Mouse (Mus musculus) lung, embryonic 14.5 days (tissue): Measurements from ENCODE around the gene Slc4a11. TPM values are rescaled to one million over a fixed set of nuclear protein-coding genes. Genes with fewer than 3 reads are reported as not detected.
"Not testable (repeated sequence)": the region's sequence is repeated elsewhere in the genome, so short reads cannot be mapped to it uniquely, and the experiment has no call there.

Experiments
- ATAC-seq: fragments of 200-750 bp; cut with Nextera tagmentation; 2 replicates; pipeline ENCODE4 v1.8.0; 2017; ENCODE audit warnings: mild to moderate bottlenecking, moderate TSS enrichment, moderate library complexity; ENCODE audit not compliant: insufficient read depth
- DNase-seq: peaks from one replicate; pipeline ENCODE4 v3.0.0-alpha.2; 2015
- H3K27ac ChIP-seq: fragments of 300-500 bp; sonication (generic); 2 replicates; pipeline ENCODE4 v1.5.1; 2014; ENCODE audit warnings: low read depth, mild to moderate bottlenecking, moderate library complexity
- H3K27me3 ChIP-seq: fragments of 300-500 bp; sonication (generic); 2 replicates; pipeline ENCODE4 v1.6.1; 2014; ENCODE audit warnings: low read length, control low read depth; ENCODE audit not compliant: insufficient read depth
- H3K36me3 ChIP-seq: fragments of 300-500 bp; sonication (generic); 2 replicates; pipeline ENCODE4 v1.6.1; 2014; ENCODE audit warnings: control low read depth; ENCODE audit not compliant: insufficient read depth
- H3K4me1 ChIP-seq: fragments of 300-500 bp; sonication (generic); 2 replicates; pipeline ENCODE4 v1.6.1; 2014; ENCODE audit warnings: antibody characterized with exemption, control low read depth; ENCODE audit not compliant: insufficient read depth
- H3K4me2 ChIP-seq: fragments of 300-500 bp; sonication (generic); 2 replicates; pipeline ENCODE4 v1.6.1; 2014; ENCODE audit warnings: mild to moderate bottlenecking
- H3K4me3 ChIP-seq: fragments of 300-500 bp; sonication (generic); 2 replicates; pipeline ENCODE4 v1.5.1; 2014; ENCODE audit warnings: low read depth, low read length
- H3K9ac ChIP-seq: fragments of 300-500 bp; sonication (generic); 2 replicates; pipeline ENCODE4 v1.6.1; 2014
- H3K9me3 ChIP-seq: fragments of 300-500 bp; sonication (generic); 2 replicates; pipeline ENCODE4 v1.6.1; 2016; ENCODE audit warnings: low read depth, low read length, control low read depth
- CTCF ChIP-seq: IDR thresholded peaks from 2 replicates; pipeline ENCODE4 v1.5.1; 2016; ENCODE audit warnings: antibody characterized with exemption, low read depth
- WGBS: fragments of 180-500 bp; shearing (Covaris S2); extraction: QIAGEN DNeasy Blood & Tissue Kit; methylation state at CpG from one replicate; pipeline ENCODE4 v1.1.7; 2014; 5-methylcytosine and 5-hydroxymethylcytosine counted together
- polyA plus RNA-seq: library from polyadenylated mRNA; unstranded; fragments of >200 nt; fragmentation: Nextera tagmentation; extraction: Ambion mirVana; gene quantifications from 2 replicates; pipeline ENCODE4 v1.2.1, GENCODE M21; 2014

Slc4a11 gene
- polyA plus RNA-seq, 1 experiment from 2014 or later, result 0.78 TPM

DNA sequence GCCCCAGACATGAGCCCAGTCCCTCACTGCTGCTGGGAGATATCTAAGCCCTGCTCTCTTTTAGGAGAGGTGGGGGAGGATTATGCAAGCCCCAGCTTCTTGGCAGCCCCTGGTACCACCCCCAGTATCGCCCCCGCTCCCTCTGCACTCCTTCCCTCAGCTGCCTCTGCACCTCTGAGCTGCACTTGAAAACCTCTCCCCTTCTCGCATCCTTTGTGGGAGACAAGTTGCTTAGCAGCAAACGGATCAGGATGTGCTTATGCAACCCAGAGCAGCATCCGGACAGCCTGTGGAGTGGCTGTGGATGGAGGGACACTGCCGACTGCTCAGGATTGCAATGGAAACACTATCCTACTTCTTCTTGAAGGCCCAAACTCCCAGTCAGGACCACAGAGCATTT, 39.8 kb downstream of the Slc4a11 start:
- no peak overlapping the region for H3K4me2 ChIP-seq
- no peaks in the 10 kb centered on the region for H3K27me3 ChIP-seq
- no peak for DNase-seq
- no peak overlapping the region for H3K9ac ChIP-seq
- H3K27ac ChIP-seq, result no peak overlapping the region
- H3K4me3 ChIP-seq, result no peak overlapping the region
- ATAC-seq, result no peak
- peaks cover 89% of the 10 kb centered on the region for H3K36me3 ChIP-seq
- no peaks in the 10 kb centered on the region for H3K9me3 ChIP-seq
- TF ChIP-seq CTCF, result no peak
- no peaks in the 10 kb centered on the region for H3K4me1 ChIP-seq
- WGBS, result 86% methylated on average over 6 of the region's 6 CpGs

GRCm38 (mm10) chr2:130656536-130656935, 40.8 kb downstream of the Slc4a11 start:
- no peak for TF ChIP-seq CTCF
- H3K9ac ChIP-seq, result no peak overlapping the region
- H3K4me1 ChIP-seq, result no peaks in the 10 kb centered on the region
- 92% methylated on average over 9 of the region's 9 CpGs for WGBS
- no peak for DNase-seq
- no peak overlapping the region for H3K4me3 ChIP-seq
- H3K27ac ChIP-seq, result no peak overlapping the region
- no peak for ATAC-seq
- H3K4me2 ChIP-seq, result no peak overlapping the region
- peaks cover 80% of the 10 kb centered on the region for H3K36me3 ChIP-seq
- H3K27me3 ChIP-seq, result no peaks in the 10 kb centered on the region
- H3K9me3 ChIP-seq, result no peaks in the 10 kb centered on the region

GRCm38 (mm10) chr2:130655660-130656339, 41.5 kb downstream of the Slc4a11 start:
- TF ChIP-seq CTCF, result no peak
- Histone ChIP-seq H3K4me3 (no peak overlapping the region), H3K4me2 (no peak overlapping the region), H3K9ac (no peak overlapping the region), H3K36me3 (peaks cover 76% of the 10 kb centered on the region), H3K4me1 (no peaks in the 10 kb centered on the region), H3K27ac (no peak overlapping the region), H3K27me3 (no peaks in the 10 kb centered on the region), H3K9me3 (no peaks in the 10 kb centered on the region)
- DNase-seq, result no peak
- no peak for ATAC-seq
- 87% methylated on average over 6 of the region's 6 CpGs for whole genome bisulfite sequencing

GRCm38 (mm10) chr2:130653760-130654159, 43.6 kb downstream of the Slc4a11 start:
- no peaks in the 10 kb centered on the region for H3K27me3 ChIP-seq
- no peak overlapping the region for H3K4me3 ChIP-seq
- TF ChIP-seq CTCF, result no peak
- H3K27ac ChIP-seq, result no peak overlapping the region
- no peak overlapping the region for H3K4me2 ChIP-seq
- ATAC-seq (no peak), DNase-seq (no peak)
- H3K9me3 ChIP-seq, result no peaks in the 10 kb centered on the region
- WGBS, result 57% methylated on average over 1 of the region's 1 CpGs
- no peaks in the 10 kb centered on the region for H3K4me1 ChIP-seq
- H3K9ac ChIP-seq, result no peak overlapping the region
- H3K36me3 ChIP-seq, result peaks cover 68% of the 10 kb centered on the region

GRCm38 (mm10) chr2:130653303-130653702, 44.0 kb downstream of the Slc4a11 start:
- no peak overlapping the region for H3K4me3 ChIP-seq
- H3K9me3 ChIP-seq, result no peaks in the 10 kb centered on the region
- H3K27me3 ChIP-seq, result no peaks in the 10 kb centered on the region
- ATAC-seq (no peak), DNase-seq (no peak)
- H3K36me3 ChIP-seq, result peaks cover 64% of the 10 kb centered on the region
- H3K9ac ChIP-seq, result no peak overlapping the region
- WGBS, result 94% methylated on average over 2 of the region's 2 CpGs
- H3K27ac ChIP-seq, result no peak overlapping the region
- no peak for TF ChIP-seq CTCF
- H3K4me2 ChIP-seq, result no peak overlapping the region
- H3K4me1 ChIP-seq, result no peaks in the 10 kb centered on the region

DNA sequence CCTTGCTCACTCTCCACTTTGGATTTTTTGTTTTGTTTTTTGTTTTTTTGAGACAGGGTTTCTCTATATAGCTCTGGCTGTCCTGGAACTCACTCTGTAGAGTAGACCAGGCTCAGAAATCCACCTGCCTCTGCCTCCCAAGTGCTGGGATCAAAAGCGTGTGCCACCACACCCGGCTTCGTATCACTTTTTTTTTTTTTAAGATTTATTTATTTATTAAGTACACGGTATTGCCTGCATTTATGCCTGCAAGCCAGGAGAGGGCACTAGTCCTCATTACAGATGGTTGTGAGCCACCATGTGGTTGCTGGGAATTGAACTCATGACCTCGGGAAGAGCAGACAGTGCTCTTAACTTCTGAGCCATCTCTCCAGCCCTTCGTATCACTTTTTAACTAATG, 48.3 kb downstream of the Slc4a11 start:
- not testable (repeated sequence) for H3K4me3 ChIP-seq, H3K4me2 ChIP-seq, H3K9me3 ChIP-seq, H3K27ac ChIP-seq, DNase-seq, H3K4me1 ChIP-seq, H3K27me3 ChIP-seq, H3K9ac ChIP-seq, ATAC-seq
- peaks cover 23% of the 10 kb centered on the region for H3K36me3 ChIP-seq
- 77% methylated on average over 6 of the region's 6 CpGs for WGBS

GRCm38 (mm10) chr2:130645198-130645597, 52.1 kb downstream of the Slc4a11 start:
- no peak for DNase-seq
- no peaks in the 10 kb centered on the region for H3K27me3 ChIP-seq
- H3K36me3 ChIP-seq, result 0 out of 2 replicates have a peak, but pooled peaks cover 2% of the 10 kb centered on the region
- H3K9me3 ChIP-seq, result no peaks in the 10 kb centered on the region
- no peak overlapping the region for H3K4me2 ChIP-seq
- H3K4me3 ChIP-seq, result no peak overlapping the region
- 0 out of 2 replicates have a peak, but pooled peaks cover 3% of the 10 kb centered on the region for H3K4me1 ChIP-seq
- WGBS, result 73% methylated on average over 4 of the region's 4 CpGs
- ATAC-seq, result no peak
- H3K9ac ChIP-seq, result no peak overlapping the region
- no peak overlapping the region for H3K27ac ChIP-seq
- no peak for TF ChIP-seq CTCF
